Mouse (Mus musculus): ENCODE data around the gene Tle2.

Gene Tle2

DNA sequence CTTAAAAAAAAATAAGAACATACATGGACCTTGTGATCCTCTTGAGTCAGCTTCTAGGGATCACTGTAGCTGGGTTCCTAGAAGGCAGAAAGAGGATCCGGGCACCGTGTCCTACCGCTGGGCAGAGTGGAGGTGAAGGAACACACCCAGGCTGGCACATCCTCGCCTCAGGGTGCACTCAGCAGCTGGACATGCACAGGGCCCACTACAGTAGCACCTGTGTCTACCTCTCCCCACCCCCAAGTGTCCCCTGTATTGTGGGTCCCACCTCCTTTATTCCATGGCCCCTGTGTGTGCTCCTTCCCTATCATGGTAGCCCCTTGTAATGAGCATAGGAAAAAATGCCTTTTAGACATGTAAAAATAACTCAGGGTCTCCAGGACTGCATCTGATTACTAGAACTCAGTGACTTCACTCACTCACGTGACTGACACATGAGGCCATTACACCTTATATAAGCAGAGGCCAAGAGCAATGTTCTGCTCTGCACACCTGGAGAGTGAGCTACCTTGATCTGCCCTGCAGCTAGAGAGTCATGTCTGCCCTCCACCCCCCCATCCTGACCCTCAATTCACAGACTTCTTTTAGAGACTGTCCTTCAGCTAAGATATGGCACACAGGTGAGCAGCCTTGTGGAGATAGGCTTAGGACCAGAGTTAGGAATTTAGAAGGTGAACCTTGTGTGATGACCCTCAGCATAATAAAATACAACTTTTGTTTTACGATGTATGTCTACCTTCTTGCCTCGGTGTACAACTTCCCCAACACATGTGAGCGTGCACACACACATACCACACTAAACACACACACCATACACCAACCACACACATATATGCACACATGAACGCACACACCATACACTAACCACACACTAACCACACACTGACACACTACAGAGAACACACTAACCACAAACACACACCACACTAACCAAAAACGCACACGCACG is 29.9 kb downstream of the Tle2 start:
- no peak for DNase-seq (ENCODE audit: low read depth in 1 of 2, low spot score in 2 of 2)

- peak; percentile 48 to 68 for DNase-seq (ENCODE audit: low read depth in 1 of 2, low spot score in 2 of 2)
Observed at GRCm38 (mm10) chr10:81604968-81605665, 30.8 kb downstream of the Tle2 start.

DNA sequence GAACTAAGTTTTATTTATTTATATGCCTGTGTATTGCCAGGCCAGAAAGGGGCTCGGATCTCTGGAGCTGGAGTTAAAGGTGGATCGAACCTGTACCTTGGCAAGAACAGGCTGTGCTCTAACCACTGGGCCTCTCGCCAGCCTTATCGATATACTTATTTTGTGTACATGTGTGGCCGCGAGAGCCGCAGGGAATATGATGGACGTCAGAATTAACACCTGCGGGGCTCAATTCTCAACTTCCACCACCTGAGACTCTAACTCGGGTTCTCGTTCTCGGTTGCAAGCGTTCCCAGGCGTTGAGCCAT is 31.3 kb downstream of the Tle2 start:
- no peak for DNase-seq (ENCODE audit: low read depth in 1 of 2, low spot score in 2 of 2)

DNA sequence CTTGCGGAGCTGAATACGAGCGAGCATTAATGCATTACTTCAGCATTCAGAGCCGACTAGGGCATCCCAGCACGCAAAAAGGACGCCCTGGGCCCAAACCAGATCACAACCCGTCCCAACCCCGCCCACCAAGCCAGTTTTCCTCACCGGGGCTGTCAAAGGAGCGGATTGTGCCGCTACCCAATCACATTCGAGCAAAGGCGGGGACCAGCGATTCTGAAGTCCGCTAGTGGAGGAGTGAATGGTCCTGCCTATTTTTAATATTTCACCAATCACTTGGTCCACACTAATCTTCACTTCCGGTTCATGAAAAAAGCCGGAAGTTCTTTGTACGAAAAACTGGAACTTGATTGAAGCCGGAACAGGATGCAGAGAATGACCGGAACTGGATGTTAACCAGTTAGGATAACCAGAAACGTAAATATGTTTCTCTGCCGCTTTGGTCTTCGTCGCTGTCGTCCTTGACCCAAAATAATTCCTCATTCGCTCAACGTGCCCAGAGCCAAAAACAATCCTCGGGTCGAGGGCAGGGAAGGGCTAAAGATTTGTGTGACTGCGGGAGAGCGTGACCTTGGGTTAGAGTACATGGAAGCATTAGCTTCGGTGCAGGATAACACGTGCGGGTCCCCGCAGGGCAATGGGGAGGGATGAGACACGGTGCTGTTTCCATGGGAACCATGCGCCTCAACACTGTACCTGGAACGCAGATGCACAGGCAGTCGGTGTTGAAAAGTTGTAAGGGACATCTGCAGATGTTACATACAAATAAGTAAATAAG is 31.8 kb downstream of the Tle2 start, which contains the start of gene BC025920:
BC025920 (plus strand) TSS at position 297 of the 778 bp plus-strand sequence.
- DNase-seq (ENCODE audit: low read depth in 1 of 2, low spot score in 2 of 2), result peak; percentile 82 to 88

- DNase-seq (ENCODE audit: low read depth in 1 of 2, low spot score in 2 of 2), result no peak
Observed at GRCm38 (mm10) chr10:81608308-81608707, 33.9 kb downstream of the Tle2 start.

DNA sequence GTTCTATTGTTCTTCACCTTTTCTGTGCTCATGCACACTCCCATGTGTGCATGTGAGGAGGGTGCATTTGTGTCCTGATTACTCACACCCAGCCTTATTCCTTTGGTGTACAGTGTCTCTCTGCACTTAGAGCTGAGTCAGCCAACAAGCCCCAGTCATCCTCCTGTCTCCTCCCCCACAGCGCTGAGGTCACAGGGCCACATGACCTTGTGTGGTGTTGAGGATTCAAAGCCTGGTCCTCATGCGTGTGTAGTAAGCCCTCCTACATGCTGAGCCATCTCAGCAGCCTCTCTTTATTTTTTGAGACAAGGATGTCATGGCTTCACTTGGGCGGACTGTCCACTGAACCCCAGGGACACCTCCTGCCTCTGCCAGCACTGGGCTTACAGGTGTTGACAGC is 38.4 kb downstream of the Tle2 start:
- no peak for DNase-seq (ENCODE audit: low read depth in 1 of 2, low spot score in 2 of 2)

DNA sequence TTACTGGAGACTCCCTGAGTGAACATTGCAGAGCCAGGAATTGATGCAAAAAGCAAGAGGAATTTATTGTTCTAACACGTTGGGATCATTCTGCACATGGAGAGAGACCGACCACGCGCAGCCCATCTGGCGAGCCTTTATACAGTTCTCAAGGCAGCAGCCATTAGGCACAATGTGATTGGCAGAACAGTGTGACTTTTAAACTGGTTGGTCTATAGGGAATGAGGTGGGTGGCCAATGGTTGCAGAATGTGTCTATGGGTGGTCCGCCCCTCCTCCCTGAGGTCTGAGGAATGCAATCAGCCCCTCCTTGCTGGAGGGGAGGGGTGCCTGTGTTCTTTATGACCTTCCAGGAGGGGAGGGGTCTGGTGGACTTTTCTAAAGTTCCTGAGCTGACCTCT is 41.1 kb downstream of the Tle2 start:
- no peak for DNase-seq (ENCODE audit: low read depth in 1 of 2, low spot score in 2 of 2)

DNA sequence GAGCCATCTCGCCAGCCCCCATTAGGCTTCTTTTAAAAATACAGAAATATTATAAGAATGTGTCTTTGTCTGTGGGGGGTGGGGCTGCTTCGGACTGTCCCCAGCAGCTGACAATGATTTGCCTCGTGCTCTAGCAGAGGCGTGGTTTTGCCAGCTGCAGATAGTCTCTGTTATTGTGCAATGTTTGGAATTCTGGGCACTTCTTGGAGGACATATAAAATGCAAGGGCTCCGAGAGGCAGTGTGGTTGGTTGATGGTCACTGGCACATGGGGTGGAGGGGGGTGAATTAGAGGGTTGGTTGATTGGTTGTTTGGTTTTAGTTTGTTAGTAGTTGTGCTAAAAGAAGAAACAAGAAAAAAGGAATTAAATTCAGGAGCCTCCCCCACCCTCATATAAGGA is 45.6 kb downstream of the Tle2 start:
- no peak for DNase-seq (ENCODE audit: low read depth in 1 of 2, low spot score in 2 of 2)

- DNase-seq (ENCODE audit: low read depth in 1 of 2, low spot score in 2 of 2), result no peak
Observed at GRCm38 (mm10) chr10:81620786-81621185, 46.4 kb downstream of the Tle2 start.

DNA sequence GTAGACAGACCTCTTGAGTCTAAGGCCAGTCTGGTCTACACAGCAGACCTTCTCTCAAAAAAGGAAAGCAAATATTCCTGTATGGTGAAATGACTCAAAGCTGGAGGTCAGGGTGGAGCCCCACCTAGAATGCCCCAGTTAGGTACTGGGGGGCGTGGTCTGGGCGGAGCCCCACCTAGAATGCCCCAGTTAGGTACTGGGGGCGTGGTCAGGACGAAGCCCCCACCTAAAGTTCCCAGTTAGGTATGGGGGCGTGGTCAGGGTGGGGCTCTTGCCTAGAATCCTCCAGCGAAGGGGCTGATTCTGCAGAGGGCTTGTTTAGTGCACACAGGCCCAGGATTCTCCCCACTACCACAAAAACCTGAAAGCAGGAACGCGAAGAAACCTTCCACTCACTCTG is 49.1 kb downstream of the Tle2 start:
- no peak for DNase-seq (ENCODE audit: low read depth in 1 of 2, low spot score in 2 of 2)

GRCm38 (mm10) chr10:81626101-81626993 is 52.0 kb downstream of the Tle2 start:
- DNase-seq (ENCODE audit: low read depth in 1 of 2, low spot score in 2 of 2), result no peak

DNA sequence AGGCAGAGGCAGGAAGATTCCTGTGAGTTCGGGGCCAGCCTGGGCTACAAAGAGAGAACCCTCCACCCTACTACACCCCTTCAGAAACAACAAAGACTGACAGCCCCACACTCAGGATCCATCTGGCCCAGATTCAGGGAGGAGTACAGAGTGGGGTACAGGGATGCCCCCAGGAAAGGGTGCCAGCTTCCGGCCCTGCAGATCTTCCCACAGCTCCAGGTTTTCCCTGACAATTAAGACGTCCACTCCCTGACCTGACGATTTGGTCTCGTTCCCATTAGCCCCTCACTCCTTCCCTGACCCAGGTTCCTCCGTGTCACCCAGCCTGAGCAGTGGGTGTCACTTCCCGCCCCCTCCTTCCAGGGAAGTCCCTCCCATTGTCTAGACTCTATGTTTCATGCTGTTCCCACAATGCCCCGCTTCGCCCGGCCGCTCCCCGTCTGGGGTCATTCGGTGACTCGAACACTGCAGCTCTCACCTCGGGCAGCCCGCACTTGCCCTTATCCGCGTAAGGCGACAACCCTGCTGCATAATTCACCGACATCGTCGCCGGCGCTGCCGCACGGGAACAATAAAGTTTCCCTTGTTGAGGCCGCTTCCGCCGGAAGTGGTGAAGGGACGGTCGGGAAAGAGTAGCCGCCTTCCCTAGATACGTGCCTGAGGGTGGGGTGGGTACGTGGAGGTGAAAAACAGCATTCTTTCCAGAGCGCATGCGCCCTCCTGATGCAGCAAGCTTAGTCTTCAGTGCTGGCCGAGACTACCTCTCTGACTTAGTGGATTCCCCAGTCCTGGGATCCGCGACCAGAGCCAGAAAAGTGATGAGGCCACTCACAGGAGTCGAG is 52.9 kb downstream of the Tle2 start, which contains the start of gene Sirt6:
Sirt6 (minus strand) TSS at position 804 of the 842 bp plus-strand sequence.
- DNase-seq (ENCODE audit: low read depth in 1 of 2, low spot score in 2 of 2), result peak; percentile 76 to 80

DNA sequence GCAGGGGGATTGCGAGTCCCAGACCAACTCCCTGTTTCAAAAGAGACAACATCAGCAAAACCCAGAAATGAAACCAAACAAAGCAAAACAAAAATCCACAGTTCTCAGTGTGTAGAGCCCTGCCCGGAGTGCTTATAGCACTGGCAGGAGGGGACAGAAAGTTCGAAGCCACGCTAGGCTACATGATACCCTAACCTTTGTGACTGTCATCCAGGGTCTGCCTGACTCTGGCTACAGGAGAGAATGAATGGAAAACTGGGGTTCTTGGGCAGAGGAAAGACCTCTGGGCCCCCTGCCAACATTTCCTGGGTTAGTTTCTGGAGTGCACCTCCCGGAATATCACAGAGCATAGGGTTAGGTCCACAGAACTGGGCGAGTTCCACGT is 53.5 kb downstream of the Tle2 start:
- DNase-seq (ENCODE audit: low read depth in 1 of 2, low spot score in 2 of 2), result no peak

- DNase-seq (ENCODE audit: low read depth in 1 of 2, low spot score in 2 of 2), result no peak
Observed at GRCm38 (mm10) chr10:81628390-81628789, 54.0 kb downstream of the Tle2 start, which contains the start of gene Ankrd24. Gene Ankrd24 (plus strand): TSS chr10:81628540.

GRCm38 (mm10) chr10:81633253-81634099 is 59.1 kb downstream of the Tle2 start:
- DNase-seq (ENCODE audit: low read depth in 1 of 2, low spot score in 2 of 2), result peak; percentile 46 to 47

GRCm38 (mm10) chr10:81636338-81636737 is 62.0 kb downstream of the Tle2 start:
- no peak for DNase-seq (ENCODE audit: low read depth in 1 of 2, low spot score in 2 of 2)

GRCm38 (mm10) chr10:81638101-81638500 is 63.7 kb downstream of the Tle2 start:
- DNase-seq (ENCODE audit: low read depth in 1 of 2, low spot score in 2 of 2), result no peak
